Mouse (Mus musculus): ENCODE measurements around the gene Ssbp2. TPM values are rescaled to one million over a fixed set of nuclear protein-coding genes. Genes with fewer than 3 reads are reported as not detected.
A peak's percentile ranks its signal among the peaks of the same experiment; 100 is the strongest.

The Ssbp2 gene
- polyA plus RNA-seq, 1 experiment, result 7.2 TPM

- no peak for DNase-seq (ENCODE audit: low read depth in 1 of 2, low spot score in 2 of 2)
- 55% methylated on average over 3 of the region's 3 CpGs for WGBS
- H3K4me1 ChIP-seq (ENCODE audit: control insufficient read depth, insufficient read depth, insufficient read length), result peaks cover 10% of the 10 kb centered on the region
- no peak overlapping the region for H3K4me3 ChIP-seq (ENCODE audit: extremely low read depth, insufficient read depth, insufficient read length)
- H3K27me3 ChIP-seq (ENCODE audit: control insufficient read depth, insufficient read depth, low read length), result no peaks in the 10 kb centered on the region
- H3K27ac ChIP-seq (ENCODE audit: insufficient read depth, low read length), result no peak overlapping the region
- no peak for TF ChIP-seq CTCF (IDR thresholded peaks at IDR 0.05; ENCODE audit: extremely low read depth, insufficient read depth, insufficient read length, insufficient replicate concordance)
- TF ChIP-seq POLR2A (IDR thresholded peaks at IDR 0.05; ENCODE audit: low read depth, low read length), result no peak
- H3K36me3 ChIP-seq (ENCODE audit: control insufficient read depth, insufficient read depth, low read length), result no peaks in the 10 kb centered on the region
These were observed 8.5 kb upstream of the Ssbp2 start for GRCm38 (mm10) chr13:91451405-91452166.

DNA sequence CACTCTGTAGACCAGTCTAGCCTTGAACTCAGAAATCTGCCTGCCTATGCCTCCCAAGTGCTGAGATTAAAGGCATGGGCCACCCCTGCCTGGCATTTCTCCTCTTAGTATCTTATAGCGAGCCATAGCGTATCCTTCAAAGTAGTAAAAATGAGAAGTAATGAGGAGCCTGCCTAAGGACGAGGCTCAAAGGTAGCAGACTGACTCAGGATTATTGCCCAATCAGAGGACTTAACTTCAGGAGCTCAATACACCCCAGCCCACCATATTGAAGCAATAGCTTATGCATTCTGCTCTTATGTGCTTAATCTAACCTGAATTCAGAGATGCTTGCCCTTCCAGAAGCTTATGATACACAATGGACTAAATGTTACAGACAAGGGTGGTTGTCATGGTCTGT, 7.8 kb upstream of the Ssbp2 start:
- WGBS, result 85% methylated on average over 3 of the region's 3 CpGs

DNA sequence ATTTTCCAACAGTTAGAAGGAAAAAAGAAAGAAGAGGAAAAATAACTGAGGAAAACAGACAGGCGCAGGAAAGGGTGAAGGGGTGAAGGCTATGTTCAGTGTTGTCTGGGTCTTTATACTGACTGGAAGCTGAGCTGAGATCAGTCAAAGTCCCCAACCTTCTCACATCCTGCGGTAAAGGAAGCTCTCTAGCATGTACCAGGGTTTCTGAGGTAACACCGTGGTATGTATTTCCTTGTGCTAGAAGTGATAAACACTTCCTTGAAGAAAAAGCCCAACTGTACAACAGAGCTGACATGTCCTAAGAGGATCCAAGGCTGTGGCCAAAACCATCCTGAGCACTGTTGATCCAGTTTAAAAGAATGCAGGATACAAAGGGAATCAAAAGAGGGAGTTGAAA, 6.8 kb upstream of the Ssbp2 start:
- Histone ChIP-seq H3K36me3 (ENCODE audit: control insufficient read depth, insufficient read depth, low read length) (no peaks in the 10 kb centered on the region), H3K4me3 (ENCODE audit: extremely low read depth, insufficient read depth, insufficient read length) (no peak overlapping the region), H3K27ac (ENCODE audit: insufficient read depth, low read length) (peak overlapping the region; percentile 75), H3K27me3 (ENCODE audit: control insufficient read depth, insufficient read depth, low read length) (no peaks in the 10 kb centered on the region), H3K4me1 (ENCODE audit: control insufficient read depth, insufficient read depth, insufficient read length) (peaks cover 10% of the 10 kb centered on the region)
- TF ChIP-seq POLR2A (IDR thresholded peaks at IDR 0.05; ENCODE audit: low read depth, low read length) (no peak), CTCF (IDR thresholded peaks at IDR 0.05; ENCODE audit: extremely low read depth, insufficient read depth, insufficient read length, insufficient replicate concordance) (no peak)
- WGBS, result 30% methylated on average over 3 of the region's 3 CpGs
- peak in 1 of 2 experiments; percentile 34 for DNase-seq (ENCODE audit: low read depth in 1 of 2, low spot score in 2 of 2)

More for the DNA sequence above, 7.8 kb upstream of the Ssbp2 start:
- Histone ChIP-seq H3K4me3 (ENCODE audit: extremely low read depth, insufficient read depth, insufficient read length) (no peak overlapping the region), H3K27me3 (ENCODE audit: control insufficient read depth, insufficient read depth, low read length) (no peaks in the 10 kb centered on the region), H3K36me3 (ENCODE audit: control insufficient read depth, insufficient read depth, low read length) (no peaks in the 10 kb centered on the region), H3K27ac (ENCODE audit: insufficient read depth, low read length) (no peak overlapping the region), H3K4me1 (ENCODE audit: control insufficient read depth, insufficient read depth, insufficient read length) (peaks cover 10% of the 10 kb centered on the region)
- TF ChIP-seq POLR2A (IDR thresholded peaks at IDR 0.05; ENCODE audit: low read depth, low read length), result no peak
- no peak for DNase-seq (ENCODE audit: low read depth in 1 of 2, low spot score in 2 of 2)

- no peak for DNase-seq (ENCODE audit: low read depth in 1 of 2, low spot score in 2 of 2)
- Histone ChIP-seq H3K36me3 (ENCODE audit: control insufficient read depth, insufficient read depth, low read length) (no peaks in the 10 kb centered on the region), H3K4me1 (ENCODE audit: control insufficient read depth, insufficient read depth, insufficient read length) (peaks cover 10% of the 10 kb centered on the region), H3K4me3 (ENCODE audit: extremely low read depth, insufficient read depth, insufficient read length) (no peak overlapping the region), H3K27me3 (ENCODE audit: control insufficient read depth, insufficient read depth, low read length) (0 out of 2 replicates have a peak, but pooled peaks cover under 1% of the 10 kb centered on the region), H3K27ac (ENCODE audit: insufficient read depth, low read length) (no peak overlapping the region)
- WGBS, result 68% methylated on average over 2 of the region's 2 CpGs
- TF ChIP-seq POLR2A (IDR thresholded peaks at IDR 0.05; ENCODE audit: low read depth, low read length) (no peak), CTCF (IDR thresholded peaks at IDR 0.05; ENCODE audit: extremely low read depth, insufficient read depth, insufficient read length, insufficient replicate concordance) (no peak)
These were observed 4.0 kb upstream of the Ssbp2 start for GRCm38 (mm10) chr13:91456041-91456440.

DNA sequence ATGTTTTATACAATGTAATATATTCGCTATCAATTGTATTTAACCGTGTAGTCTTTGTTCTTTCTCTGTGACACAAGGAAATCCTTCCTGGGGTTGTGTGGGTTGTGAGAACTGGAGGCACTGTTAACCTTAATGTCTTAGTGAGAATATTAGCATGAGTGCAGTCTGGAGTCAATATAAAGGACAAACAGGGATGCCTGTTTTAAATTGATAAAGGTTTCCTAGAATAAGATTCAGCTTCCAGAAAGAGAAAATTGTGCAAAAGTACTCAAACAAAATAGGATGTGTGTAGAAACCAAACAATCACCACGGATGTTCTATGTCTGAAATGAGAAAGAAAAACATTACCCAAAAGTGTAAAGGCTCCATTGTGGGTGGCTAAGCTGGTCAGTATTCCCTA, 3.3 kb upstream of the Ssbp2 start:
- TF ChIP-seq CTCF (IDR thresholded peaks at IDR 0.05; ENCODE audit: extremely low read depth, insufficient read depth, insufficient read length, insufficient replicate concordance), result no peak
- TF ChIP-seq POLR2A (IDR thresholded peaks at IDR 0.05; ENCODE audit: low read depth, low read length), result no peak
- Histone ChIP-seq H3K4me1 (ENCODE audit: control insufficient read depth, insufficient read depth, insufficient read length) (peaks cover 5% of the 10 kb centered on the region), H3K36me3 (ENCODE audit: control insufficient read depth, insufficient read depth, low read length) (no peaks in the 10 kb centered on the region), H3K4me3 (ENCODE audit: extremely low read depth, insufficient read depth, insufficient read length) (no peak overlapping the region), H3K27me3 (ENCODE audit: control insufficient read depth, insufficient read depth, low read length) (peaks cover 7% of the 10 kb centered on the region), H3K27ac (ENCODE audit: insufficient read depth, low read length) (no peak overlapping the region)
- 66% methylated on average over 3 of the region's 3 CpGs for WGBS
- no peak for DNase-seq (ENCODE audit: low read depth in 1 of 2, low spot score in 2 of 2)

- H3K36me3 ChIP-seq (ENCODE audit: control insufficient read depth, insufficient read depth, low read length), result no peaks in the 10 kb centered on the region
- no peak for DNase-seq (ENCODE audit: low read depth in 1 of 2, low spot score in 2 of 2)
- H3K27ac ChIP-seq (ENCODE audit: insufficient read depth, low read length), result no peak overlapping the region
- H3K4me1 ChIP-seq (ENCODE audit: control insufficient read depth, insufficient read depth, insufficient read length), result no peaks in the 10 kb centered on the region; the same call in none of the 2 replicates
- TF ChIP-seq POLR2A (IDR thresholded peaks at IDR 0.05; ENCODE audit: low read depth, low read length) (no peak), CTCF (IDR thresholded peaks at IDR 0.05; ENCODE audit: extremely low read depth, insufficient read depth, insufficient read length, insufficient replicate concordance) (no peak)
- 85% methylated on average over 4 of the region's 4 CpGs for WGBS
- H3K4me3 ChIP-seq (ENCODE audit: extremely low read depth, insufficient read depth, insufficient read length), result no peak overlapping the region
- H3K27me3 ChIP-seq (ENCODE audit: control insufficient read depth, insufficient read depth, low read length), result peaks cover 10% of the 10 kb centered on the region
These were observed 2.1 kb upstream of the Ssbp2 start for GRCm38 (mm10) chr13:91457974-91458373.

DNA sequence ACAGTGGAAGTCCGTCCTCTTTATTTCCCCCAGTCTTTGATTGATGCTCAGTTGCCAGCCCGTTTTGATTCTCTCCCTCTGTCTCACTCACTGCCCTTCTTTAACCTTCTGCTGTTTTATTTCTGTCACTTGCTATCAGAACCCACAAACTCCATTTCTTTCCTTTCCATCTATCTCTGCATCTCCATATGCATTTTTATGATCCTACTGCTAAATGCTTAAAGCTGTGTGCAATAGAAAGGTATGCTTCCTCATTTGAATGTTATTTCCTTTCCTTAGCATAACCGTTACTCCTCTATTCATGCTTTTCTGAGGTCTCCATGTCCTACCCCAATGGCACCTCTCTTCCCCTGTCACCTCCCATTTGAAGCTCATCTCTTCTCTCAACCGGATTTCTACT, 594 bp upstream of the Ssbp2 start:
- Histone ChIP-seq H3K4me1 (ENCODE audit: control insufficient read depth, insufficient read depth, insufficient read length) (no peaks in the 10 kb centered on the region; the same call in none of the 2 replicates), H3K4me3 (ENCODE audit: extremely low read depth, insufficient read depth, insufficient read length) (no peak overlapping the region), H3K27me3 (ENCODE audit: control insufficient read depth, insufficient read depth, low read length) (peaks cover 10% of the 10 kb centered on the region), H3K36me3 (ENCODE audit: control insufficient read depth, insufficient read depth, low read length) (no peaks in the 10 kb centered on the region), H3K27ac (ENCODE audit: insufficient read depth, low read length) (no peak overlapping the region)
- TF ChIP-seq POLR2A (IDR thresholded peaks at IDR 0.05; ENCODE audit: low read depth, low read length), result no peak
- TF ChIP-seq CTCF (IDR thresholded peaks at IDR 0.05; ENCODE audit: extremely low read depth, insufficient read depth, insufficient read length, insufficient replicate concordance), result no peak
- WGBS, result 44% methylated on average over 4 of the region's 4 CpGs
- no peak for DNase-seq (ENCODE audit: low read depth in 1 of 2, low spot score in 2 of 2)

All from spleen, adult 2 months (tissue).